Mouse (Mus musculus): ENCODE measurements around the gene Ergic1. TPM values are rescaled to one million over a fixed set of nuclear protein-coding genes. Genes with fewer than 3 reads are reported as not detected.

Ergic1 gene
- total RNA-seq (2015) (99.7 and 123 TPM in 2 replicates), total RNA-seq (2017) (42.2 and 48.3 TPM in 2 replicates)

GRCm38 (mm10) chr17:26561290-26561640 is at the start of gene Ergic1:
Gene Ergic1 (plus strand): TSS chr17:26561489.
- peak; percentile 97 for ATAC-seq (replicated peaks; ENCODE audit: poor library complexity)

- ATAC-seq (replicated peaks; ENCODE audit: poor library complexity): peak; percentile 26
These were observed 49.2 kb upstream of the Ergic1 start for GRCm38 (mm10) chr17:26511816-26512774.

GRCm38 (mm10) chr17:26512961-26513360 is 48.3 kb upstream of the Ergic1 start:
- no peak for ATAC-seq (replicated peaks; ENCODE audit: poor library complexity)

- no peak for ATAC-seq (replicated peaks; ENCODE audit: poor library complexity)
These were observed 47.6 kb upstream of the Ergic1 start for GRCm38 (mm10) chr17:26513459-26514290.

- peak; percentile 35 for ATAC-seq (replicated peaks; ENCODE audit: poor library complexity)
These were observed 46.7 kb upstream of the Ergic1 start for GRCm38 (mm10) chr17:26514581-26515030.

GRCm38 (mm10) chr17:26515675-26516074 is 45.6 kb upstream of the Ergic1 start:
- no peak for ATAC-seq (replicated peaks; ENCODE audit: poor library complexity)

GRCm38 (mm10) chr17:26518306-26518705 is 43.0 kb upstream of the Ergic1 start:
- ATAC-seq (replicated peaks; ENCODE audit: poor library complexity): no peak

- ATAC-seq (replicated peaks; ENCODE audit: poor library complexity): no peak
These were observed 38.6 kb upstream of the Ergic1 start for GRCm38 (mm10) chr17:26522711-26523110.

- no peak for ATAC-seq (replicated peaks; ENCODE audit: poor library complexity)
These were observed 37.0 kb upstream of the Ergic1 start for GRCm38 (mm10) chr17:26524316-26524715.

GRCm38 (mm10) chr17:26524801-26525200 is 36.5 kb upstream of the Ergic1 start:
- no peak for ATAC-seq (replicated peaks; ENCODE audit: poor library complexity)

- ATAC-seq (replicated peaks; ENCODE audit: poor library complexity): no peak
These were observed 36.0 kb upstream of the Ergic1 start for GRCm38 (mm10) chr17:26525316-26525715.

GRCm38 (mm10) chr17:26527291-26527690 is 34.0 kb upstream of the Ergic1 start:
- ATAC-seq (replicated peaks; ENCODE audit: poor library complexity): no peak

- ATAC-seq (replicated peaks; ENCODE audit: poor library complexity): no peak
These were observed 32.5 kb upstream of the Ergic1 start for GRCm38 (mm10) chr17:26528751-26529150.

- ATAC-seq (replicated peaks; ENCODE audit: poor library complexity): no peak
These were observed 31.5 kb upstream of the Ergic1 start for GRCm38 (mm10) chr17:26529791-26530241.

- ATAC-seq (replicated peaks; ENCODE audit: poor library complexity): no peak
These were observed 30.7 kb upstream of the Ergic1 start for GRCm38 (mm10) chr17:26530590-26531081.

- ATAC-seq (replicated peaks; ENCODE audit: poor library complexity): peak; percentile 32
These were observed 29.8 kb upstream of the Ergic1 start for GRCm38 (mm10) chr17:26531395-26532027.

GRCm38 (mm10) chr17:26532476-26533045 is 28.7 kb upstream of the Ergic1 start:
- peak; percentile 55 for ATAC-seq (replicated peaks; ENCODE audit: poor library complexity)

- peak; percentile 47 for ATAC-seq (replicated peaks; ENCODE audit: poor library complexity)
These were observed 27.4 kb upstream of the Ergic1 start for GRCm38 (mm10) chr17:26533871-26534372.

GRCm38 (mm10) chr17:26534695-26535094 is 26.6 kb upstream of the Ergic1 start:
- ATAC-seq (replicated peaks; ENCODE audit: poor library complexity): no peak

All from megakaryocyte progenitor cell, adult 5-6 weeks (primary cell).